Mouse (Mus musculus): ENCODE measurements around the gene Dab1.

The Dab1 gene

GRCm38 (mm10) chr4:103619321-103619945 lies at the start of gene Dab1:
Dab1 (plus strand) TSS chr4:103619359.
- no peak for DNase-seq

DNA sequence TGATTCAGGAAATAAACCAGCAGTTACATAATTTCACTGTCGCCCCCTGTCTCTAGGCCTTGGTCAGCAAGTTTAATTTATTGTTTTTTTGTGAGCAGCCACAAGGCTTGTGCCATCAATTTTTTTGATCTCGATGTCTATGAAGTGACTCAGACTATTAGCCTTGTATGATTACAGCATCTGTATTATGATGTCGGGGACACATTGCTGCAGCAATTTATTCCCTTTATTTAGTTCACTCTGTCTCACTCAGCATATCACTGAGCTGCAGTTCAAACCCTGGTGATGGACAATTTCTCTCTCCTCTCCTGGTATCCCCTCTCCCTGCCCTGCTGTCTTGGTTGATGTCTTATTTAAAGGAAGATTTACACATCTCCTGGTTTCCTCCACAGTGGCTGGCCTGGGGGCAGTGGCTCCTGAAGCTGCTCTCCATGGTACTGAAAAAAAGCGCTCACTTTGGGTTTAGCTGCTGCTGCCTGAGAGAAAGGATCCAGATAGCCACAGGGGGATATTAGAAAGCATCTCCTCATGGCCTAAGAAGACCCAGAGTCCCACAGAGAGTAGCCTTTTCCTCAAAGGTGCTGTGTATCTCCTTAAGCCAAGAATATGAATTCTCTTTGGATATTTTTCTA lies 47.3 kb upstream of the Dab1 start:
- peak; percentile 39 for DNase-seq

DNA sequence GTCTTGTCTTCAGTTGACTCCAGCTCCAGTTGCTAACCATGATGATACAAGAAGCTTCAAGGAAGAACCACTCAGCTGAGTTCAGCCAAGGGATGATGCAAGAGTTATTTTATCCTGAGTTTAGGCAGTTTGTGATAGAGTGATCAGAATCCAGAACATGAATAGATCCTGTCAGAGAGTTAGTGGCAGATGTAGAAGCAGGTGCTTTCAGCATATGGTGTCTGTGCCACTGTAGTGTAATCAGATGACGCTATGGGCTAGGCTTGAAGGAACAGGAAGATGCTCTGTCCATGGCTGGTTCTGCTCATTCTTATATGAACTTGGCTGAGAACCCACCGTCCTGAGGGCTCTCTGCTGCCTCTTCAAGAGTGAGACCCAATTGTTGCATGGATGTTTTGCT lies 43.6 kb upstream of the Dab1 start:
- no peak for DNase-seq

DNA sequence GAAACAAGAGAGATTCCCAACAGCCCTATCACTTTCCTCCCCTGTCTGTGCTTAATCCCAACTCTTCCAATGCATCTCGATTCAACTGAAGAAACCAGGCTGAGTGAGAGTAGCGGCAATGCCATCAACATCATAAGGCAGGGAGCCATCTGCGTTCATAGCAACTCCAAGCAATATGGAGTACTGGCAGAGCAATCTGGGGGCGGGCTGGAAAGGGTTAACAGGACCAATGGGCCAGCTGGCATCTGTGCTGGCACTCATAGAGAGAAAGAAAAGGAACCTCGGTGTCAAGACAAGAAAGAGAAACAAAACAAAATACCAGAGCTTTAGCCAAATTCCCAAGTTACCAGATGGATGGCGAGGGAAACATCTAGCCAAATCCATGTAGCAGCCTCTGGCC lies 42.9 kb upstream of the Dab1 start:
- no peak for DNase-seq

GRCm38 (mm10) chr4:103577111-103577815 lies 41.9 kb upstream of the Dab1 start:
- no peak for DNase-seq

DNA sequence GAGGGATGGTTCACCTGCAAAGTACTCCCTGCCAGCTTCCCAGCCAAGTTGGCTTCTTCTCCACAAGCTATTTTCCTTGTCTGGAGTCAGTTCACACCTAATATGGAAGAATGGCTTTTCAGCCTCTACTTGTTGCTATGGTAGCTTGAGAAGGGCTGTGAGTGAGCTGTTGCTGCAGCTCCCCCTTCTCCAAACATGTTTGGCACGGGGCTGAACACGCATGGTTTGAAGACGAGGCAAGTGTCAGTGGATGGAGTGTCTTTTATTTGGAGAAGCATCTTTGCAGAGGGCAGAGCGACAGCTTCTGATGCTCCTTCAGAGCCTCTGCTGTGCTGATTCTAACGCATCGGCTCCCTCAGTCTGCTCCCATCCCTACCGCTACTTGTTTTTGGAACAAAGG lies 41.3 kb upstream of the Dab1 start:
- DNase-seq, result no peak

GRCm38 (mm10) chr4:103580021-103580420 lies 39.1 kb upstream of the Dab1 start:
- no peak for DNase-seq

GRCm38 (mm10) chr4:103615011-103615410 lies 4.1 kb upstream of the Dab1 start:
- DNase-seq, result no peak

DNA sequence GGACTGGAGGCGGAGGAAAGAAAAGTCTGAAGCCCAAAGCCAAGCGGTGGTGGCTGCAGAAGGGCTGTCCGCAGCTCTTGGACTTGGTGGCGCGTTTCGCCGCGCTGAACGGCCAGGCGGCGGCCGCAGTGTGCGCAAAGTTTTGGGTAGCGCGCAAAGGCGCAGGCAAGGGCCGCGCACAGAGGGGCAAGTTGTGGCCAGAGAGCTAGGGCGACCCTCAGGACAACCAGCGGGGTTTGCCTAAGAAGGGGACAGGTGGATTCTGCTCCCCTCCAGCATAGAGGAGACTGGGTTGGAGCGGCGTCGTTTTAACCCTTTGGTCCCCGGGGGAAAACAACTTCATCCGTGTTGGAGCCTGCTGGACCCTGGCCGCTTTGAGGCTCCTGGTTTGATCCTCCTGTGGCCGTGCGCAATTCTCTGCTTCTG lies 800 bp downstream of the Dab1 start:
- peak; percentile 2 for DNase-seq

DNA sequence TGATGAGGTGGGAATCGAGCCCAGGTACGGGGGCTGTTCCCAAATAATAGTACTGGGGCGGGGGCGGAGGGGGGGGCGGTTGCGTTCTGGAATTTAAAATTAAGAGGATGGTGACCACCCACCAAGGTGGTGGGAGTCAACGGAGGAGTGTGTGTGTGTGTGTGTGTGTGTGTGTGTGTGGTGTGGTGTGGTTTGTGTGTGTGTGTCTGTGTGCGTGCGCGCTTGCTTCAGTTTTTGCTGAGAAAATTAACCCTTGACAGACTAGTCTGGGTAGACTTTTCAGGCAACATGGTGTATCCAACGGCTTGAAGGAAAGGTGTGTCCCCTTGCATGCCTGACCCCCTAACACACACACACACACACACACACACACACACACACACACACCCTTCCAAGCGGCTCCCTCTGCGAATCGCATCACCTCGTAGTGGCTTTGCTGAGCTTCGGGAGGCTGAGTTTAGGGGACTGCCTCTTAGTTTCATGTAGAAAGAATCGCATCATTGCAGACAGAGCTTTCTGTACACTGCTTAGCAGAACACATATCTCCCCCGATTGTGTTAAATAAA lies 1.5 kb downstream of the Dab1 start:
- no peak for DNase-seq

DNA sequence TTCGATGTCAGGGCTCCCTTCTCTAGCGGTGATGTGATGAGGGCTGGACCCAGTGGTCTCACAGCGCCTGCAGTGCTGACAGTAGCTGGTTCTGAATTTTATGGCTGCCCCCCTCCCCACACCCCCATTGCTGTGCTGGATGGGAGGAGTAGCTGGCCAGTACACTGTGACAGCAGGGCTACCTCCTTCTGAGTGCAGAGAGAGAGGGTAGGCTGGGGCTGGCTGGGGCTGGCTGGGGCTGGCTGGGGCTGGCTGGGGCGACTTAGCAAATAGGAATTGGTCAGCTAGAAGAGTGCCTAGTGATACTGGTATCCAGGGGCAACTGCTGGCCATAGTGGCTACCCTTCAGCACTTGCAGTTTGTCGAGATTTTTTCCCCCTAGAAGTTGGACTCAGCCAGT lies 2.4 kb downstream of the Dab1 start:
- no peak for DNase-seq

DNA sequence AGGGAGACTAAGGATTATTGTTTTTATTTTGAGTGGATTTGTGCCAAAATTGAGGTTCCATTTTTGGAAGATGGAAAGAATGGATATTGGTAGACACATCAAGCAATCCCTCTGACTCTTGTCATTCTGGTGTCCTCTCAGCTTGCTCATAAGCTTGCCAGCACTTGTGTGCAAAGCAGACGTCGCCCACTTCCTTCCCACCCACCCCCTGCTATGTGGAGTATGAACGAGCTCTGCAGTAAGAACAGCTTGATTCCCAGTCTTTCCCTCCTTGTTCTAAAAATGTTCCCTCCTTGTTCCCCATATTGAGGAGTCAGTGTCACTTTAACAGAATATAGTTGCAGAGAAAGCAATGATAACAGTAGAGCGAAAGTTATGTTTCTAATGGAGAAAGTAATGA lies 11.0 kb downstream of the Dab1 start:
- DNase-seq, result no peak

DNA sequence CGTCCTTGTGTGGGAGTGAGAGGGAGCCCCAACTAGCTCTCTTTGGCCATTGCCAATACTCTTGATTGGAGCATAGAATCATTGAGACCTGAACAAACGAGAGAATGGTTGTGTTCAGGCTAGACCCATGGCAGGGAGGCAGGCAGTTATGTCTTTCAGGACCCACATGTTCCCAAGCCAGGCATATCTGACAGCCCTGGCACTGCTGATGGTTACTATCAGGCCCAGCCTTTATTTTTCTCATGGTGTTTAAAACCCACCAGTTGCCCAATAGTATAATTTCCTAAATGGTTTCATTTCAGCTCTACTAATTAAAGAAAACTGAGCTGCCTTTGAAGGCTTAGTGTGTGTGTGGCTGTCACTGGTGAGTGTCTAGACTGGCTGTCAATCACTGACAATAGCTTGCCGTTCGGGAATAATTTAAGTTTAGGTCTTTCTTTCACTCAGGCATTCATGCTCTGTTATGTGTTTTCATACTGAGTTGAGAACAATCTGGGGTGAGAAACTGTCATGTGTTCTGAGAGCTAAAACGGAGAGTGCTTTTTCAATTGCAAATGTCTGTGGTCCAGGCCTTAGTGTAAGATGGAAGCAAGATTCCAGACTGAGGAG lies 17.1 kb downstream of the Dab1 start:
- DNase-seq, result no peak

- DNase-seq, result no peak
These were observed 29.2 kb downstream of the Dab1 start for GRCm38 (mm10) chr4:103648209-103648896.

DNA sequence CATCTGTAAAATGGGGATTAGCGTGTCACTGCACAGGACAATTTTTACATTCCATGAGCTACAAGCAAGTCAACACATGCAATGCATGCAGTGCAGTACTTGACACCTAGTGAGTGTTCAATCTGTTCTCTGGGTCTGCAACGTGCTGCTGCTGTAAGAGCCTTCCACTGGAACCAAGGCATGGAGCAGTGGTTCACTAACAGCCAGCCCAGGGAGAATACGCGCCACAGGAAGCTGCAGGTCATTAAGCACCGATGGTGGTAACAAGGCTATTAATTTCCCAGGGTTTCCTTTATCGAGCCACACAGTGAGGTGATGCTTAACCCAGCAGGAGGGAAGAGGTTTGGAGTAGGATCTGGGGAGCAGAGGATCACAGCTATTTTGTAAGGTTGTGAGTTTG lies 36.6 kb downstream of the Dab1 start:
- no peak for DNase-seq

- DNase-seq, result no peak
These were observed 42.2 kb downstream of the Dab1 start for GRCm38 (mm10) chr4:103661386-103661785.

GRCm38 (mm10) chr4:103667438-103667837 lies 48.3 kb downstream of the Dab1 start:
- DNase-seq, result no peak

DNA sequence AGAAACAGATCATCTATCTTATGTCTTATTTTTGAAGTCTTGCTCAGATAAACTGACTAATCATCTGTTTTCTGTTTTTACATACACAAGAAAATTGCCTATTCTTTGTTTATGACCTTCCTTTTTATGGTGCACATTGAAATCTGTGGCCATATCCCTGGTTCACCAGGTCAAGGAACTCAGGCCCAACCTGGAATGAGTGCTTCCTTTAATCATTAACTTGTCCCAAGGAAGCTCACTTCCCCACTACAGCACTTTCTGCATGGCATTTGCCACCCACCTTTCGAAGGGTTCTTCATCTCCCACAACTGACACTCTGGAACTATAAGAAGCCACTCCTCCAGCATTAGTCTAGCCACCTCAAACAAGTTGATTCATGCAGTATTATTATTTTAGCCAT lies 58.0 kb downstream of the Dab1 start:
- DNase-seq, result no peak

DNA sequence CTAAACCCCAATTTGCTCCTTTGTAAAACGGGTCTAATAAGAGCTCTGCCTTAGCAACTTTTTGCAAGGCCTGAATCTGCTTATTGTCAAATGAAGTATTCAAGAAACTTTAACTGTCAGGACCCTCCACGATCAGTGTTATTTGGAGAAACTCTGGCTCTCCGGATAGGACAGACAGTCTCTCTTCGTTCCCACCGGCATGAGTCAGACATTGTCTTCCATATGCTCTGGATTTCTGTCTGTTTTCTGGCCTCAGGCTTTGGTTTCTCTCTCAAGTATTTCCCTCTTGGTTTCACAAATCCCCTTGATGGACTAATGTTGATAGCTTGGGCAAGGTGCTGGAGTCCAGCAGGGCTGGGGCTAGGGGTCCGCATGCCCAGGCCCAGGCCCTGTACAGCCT lies 59.3 kb downstream of the Dab1 start:
- no peak for DNase-seq

- no peak for DNase-seq
These were observed 66.0 kb downstream of the Dab1 start for GRCm38 (mm10) chr4:103685136-103685535.

DNA sequence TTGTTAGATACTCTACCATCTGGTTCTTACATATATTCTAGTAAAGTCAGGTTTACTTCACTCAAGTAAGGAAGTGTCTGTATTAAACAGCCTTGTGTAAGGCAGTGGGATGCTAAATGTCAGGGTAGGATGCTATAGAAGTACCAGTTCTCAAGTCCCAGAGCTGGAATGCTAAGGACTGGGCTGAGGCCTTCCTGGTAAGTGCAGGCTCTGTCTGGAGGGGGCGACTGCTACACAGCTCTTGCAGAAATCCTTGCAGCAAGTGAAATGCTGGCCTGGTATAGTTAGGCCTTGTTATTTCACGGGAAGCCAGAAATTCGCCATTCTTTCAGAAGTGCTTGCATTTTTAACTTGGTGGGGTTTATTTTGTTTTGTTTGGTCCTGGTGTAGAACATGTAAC lies 72.6 kb downstream of the Dab1 start:
- no peak for DNase-seq

DNA sequence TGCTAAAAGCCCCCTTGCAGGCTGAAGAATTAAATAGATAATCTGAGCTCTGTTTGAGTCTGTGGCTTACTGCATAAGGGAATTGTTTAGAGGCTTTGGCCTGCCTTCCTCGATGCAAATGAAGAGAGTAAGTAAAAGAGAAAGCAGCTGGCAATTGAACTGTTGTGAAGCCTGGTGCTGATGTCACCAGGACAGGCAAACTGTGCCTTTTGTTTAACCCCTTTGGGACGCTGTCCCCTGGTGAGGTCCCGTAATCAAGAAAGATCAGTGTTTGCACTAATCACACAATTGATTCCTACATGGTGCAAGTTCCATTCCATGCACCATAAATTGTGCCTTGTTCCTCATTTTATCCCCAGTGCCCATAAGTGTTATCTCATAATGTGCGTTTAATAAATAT lies 80.6 kb downstream of the Dab1 start:
- no peak for DNase-seq

DNA sequence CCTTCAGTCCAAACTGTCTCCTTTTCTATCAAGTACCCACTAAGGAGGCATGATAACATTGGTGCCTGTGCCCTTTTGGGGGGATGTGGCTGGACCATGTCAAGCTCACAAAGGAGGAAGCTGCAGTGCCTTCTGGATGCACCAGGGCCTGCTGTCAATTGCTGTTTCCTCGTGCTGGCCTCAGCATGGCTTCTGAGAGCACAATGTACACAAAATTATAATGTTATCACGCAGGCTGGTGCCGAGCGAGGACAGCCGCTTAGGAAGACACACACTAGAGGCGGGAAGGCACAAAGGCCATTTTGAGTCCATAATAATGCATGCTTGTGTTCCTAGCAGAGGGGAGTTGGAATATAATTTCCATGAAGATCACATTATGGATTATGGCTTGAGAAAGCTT lies 81.2 kb downstream of the Dab1 start:
- no peak for DNase-seq
